Mouse (Mus musculus) myocyte (in vitro differentiated cells): ENCODE results near the gene Plpp1.

ENCODE experiments used
- CEBPB ChIP-seq: IDR thresholded peaks from 2 replicates; pipeline ENCODE4 v1.6.1; 2011; ENCODE audit warnings: mild to moderate bottlenecking, moderate library complexity; ENCODE audit not compliant: poor library complexity, insufficient read depth, severe bottlenecking
- MYOD1 ChIP-seq, 3 experiments: IDR thresholded peaks; one replicate each; pipeline ENCODE4 v1.6.1; 2011; ENCODE audit warnings: control low read depth in 2 of 3, low read depth in 2 of 3, mild to moderate bottlenecking in 2 of 3, moderate library complexity in 1 of 3; ENCODE audit not compliant: insufficient read length in 2 of 3, control insufficient read depth in 1 of 3
- MYOG ChIP-seq, 3 experiments: IDR thresholded peaks; one replicate each; pipeline ENCODE4 v1.6.1; 2011; ENCODE audit warnings: control low read depth in 2 of 3, low read depth in 2 of 3, mild to moderate bottlenecking in 2 of 3; ENCODE audit not compliant: insufficient read length in 2 of 3, control insufficient read depth in 1 of 3, insufficient read depth in 1 of 3
- POLR2A ChIP-seq: IDR thresholded peaks from one replicate; pipeline ENCODE4 v1.6.1; 2011; ENCODE audit warnings: low read depth, mild to moderate bottlenecking, control low read depth, moderate library complexity; ENCODE audit not compliant: insufficient read length
- POLR2AphosphoS2 ChIP-seq: IDR thresholded peaks from one replicate; pipeline ENCODE4 v1.6.1; 2011; ENCODE audit warnings: low read depth, control low read depth; ENCODE audit not compliant: insufficient read length
- REST ChIP-seq: IDR thresholded peaks from one replicate; pipeline ENCODE4 v1.6.1; 2011; ENCODE audit warnings: mild to moderate bottlenecking, control low read depth, moderate library complexity; ENCODE audit not compliant: insufficient read depth, insufficient read length
- TCF12 ChIP-seq: IDR thresholded peaks from one replicate; pipeline ENCODE4 v1.6.1; 2011; ENCODE audit warnings: mild to moderate bottlenecking, control low read depth; ENCODE audit not compliant: poor library complexity, insufficient read depth, severe bottlenecking
- USF1 ChIP-seq: IDR thresholded peaks from one replicate; pipeline ENCODE4 v1.6.1; 2011; ENCODE audit warnings: low read depth, mild to moderate bottlenecking, control low read depth, moderate library complexity

- TF ChIP-seq USF1, result no peak
- no peak for TF ChIP-seq TCF12
- no peak for TF ChIP-seq POLR2A
- TF ChIP-seq CEBPB, result no peak
- no peak for TF ChIP-seq MYOD1 (IDR thresholded peaks at IDR 0.05; ENCODE audit: control insufficient read depth in 1 of 3, insufficient read length in 2 of 3, low read depth in 2 of 3)
- no peak for TF ChIP-seq REST
- no peak for TF ChIP-seq POLR2AphosphoS2
- no peak for TF ChIP-seq MYOG (IDR thresholded peaks at IDR 0.05; ENCODE audit: control insufficient read depth in 1 of 3, insufficient read depth in 1 of 3, insufficient read length in 2 of 3, low read depth in 2 of 3)
Observed at GRCm38 (mm10) chr13:112803106-112803505, 2.5 kb downstream of the Plpp1 start.
